Mouse (Mus musculus) gonadal fat pad, adult 2 months (tissue): ENCODE data around the gene Stk24. TPM values are rescaled to one million over a fixed set of nuclear protein-coding genes. Genes with fewer than 3 reads are reported as not detected.

Source experiments
- DNase-seq: peaks from one replicate; pipeline ENCODE4 v3.0.0-alpha.2; 2012; ENCODE audit warnings: low read depth
- polyA plus RNA-seq: library from polyadenylated mRNA; depleted of rRNA; stranded (reverse); fragments of >200 nt; gene quantifications from 2 replicates; pipeline ENCODE4 v1.2.3, GENCODE M21; 2012; rRNA removed

The Stk24 gene
- polyA plus RNA-seq, 1 experiment, result 28.0 TPM

- DNase-seq, result no peak
These were observed 117.2 kb downstream of the Stk24 start for GRCm38 (mm10) chr14:121262606-121263005.

- DNase-seq, result no peak
These were observed 118.5 kb downstream of the Stk24 start for GRCm38 (mm10) chr14:121261229-121261879.

- no peak for DNase-seq
These were observed 120.0 kb downstream of the Stk24 start for GRCm38 (mm10) chr14:121259789-121260188.

GRCm38 (mm10) chr14:121259332-121259731 lies 120.5 kb downstream of the Stk24 start:
- DNase-seq, result no peak

GRCm38 (mm10) chr14:121256896-121257295 lies 122.9 kb downstream of the Stk24 start:
- no peak for DNase-seq

- DNase-seq, result no peak
These were observed 124.3 kb downstream of the Stk24 start for GRCm38 (mm10) chr14:121255469-121255868.

- DNase-seq, result no peak
These were observed 124.9 kb downstream of the Stk24 start for GRCm38 (mm10) chr14:121254869-121255268.

- DNase-seq, result no peak
These were observed 127.3 kb downstream of the Stk24 start for GRCm38 (mm10) chr14:121252542-121252941.

- DNase-seq, result no peak
These were observed 128.1 kb downstream of the Stk24 start for GRCm38 (mm10) chr14:121251708-121252107.

- no peak for DNase-seq
These were observed 128.7 kb downstream of the Stk24 start for GRCm38 (mm10) chr14:121251099-121251498.

GRCm38 (mm10) chr14:121248346-121248745 lies 131.5 kb downstream of the Stk24 start:
- DNase-seq, result no peak

- DNase-seq, result no peak
These were observed 132.5 kb downstream of the Stk24 start for GRCm38 (mm10) chr14:121247287-121247686.

GRCm38 (mm10) chr14:121246048-121246731 lies 133.6 kb downstream of the Stk24 start:
- DNase-seq, result no peak

GRCm38 (mm10) chr14:121244104-121244503 lies 135.7 kb downstream of the Stk24 start:
- DNase-seq, result no peak

GRCm38 (mm10) chr14:121239386-121239785 lies 140.4 kb downstream of the Stk24 start:
- DNase-seq, result no peak

- DNase-seq, result no peak
These were observed 141.1 kb downstream of the Stk24 start for GRCm38 (mm10) chr14:121238727-121239126.

- no peak for DNase-seq
These were observed 143.1 kb downstream of the Stk24 start for GRCm38 (mm10) chr14:121236736-121237135.

Other genes with a start within 250 kb of the Stk24 start
- 0.26 and 0.27 TPM in 2 replicates for gene Slc15a1, start 125.2 kb upstream of the Stk24 start, polyA plus RNA-seq